Mouse (Mus musculus): ENCODE measurements around the gene 4430402I18Rik.

The 4430402I18Rik gene

GRCm38 (mm10) chr19:28968178-28968577, 578 bp upstream of the 4430402I18Rik start:
- no peak for DNase-seq (ENCODE audit: low spot score in 2 of 2)

- DNase-seq (ENCODE audit: low spot score in 2 of 2) = no peak
These were observed 3.1 kb downstream of the 4430402I18Rik start for GRCm38 (mm10) chr19:28964552-28964903.

- peak; percentile 52 to 65 for DNase-seq (ENCODE audit: low spot score in 2 of 2)
These were observed 3.6 kb downstream of the 4430402I18Rik start, which contains the start of gene Plpp6 for GRCm38 (mm10) chr19:28963842-28964551. Gene Plpp6 (plus strand): TSS chr19:28963953.

GRCm38 (mm10) chr19:28963513-28963841, 4.1 kb downstream of the 4430402I18Rik start:
- no peak for DNase-seq (ENCODE audit: low spot score in 2 of 2)

- DNase-seq (ENCODE audit: low spot score in 2 of 2) = no peak
These were observed 4.5 kb downstream of the 4430402I18Rik start for GRCm38 (mm10) chr19:28963113-28963512.

GRCm38 (mm10) chr19:28951251-28951650, 16.3 kb downstream of the 4430402I18Rik start:
- DNase-seq (ENCODE audit: low spot score in 2 of 2) = no peak

- no peak for DNase-seq (ENCODE audit: low spot score in 2 of 2)
These were observed 20.3 kb downstream of the 4430402I18Rik start for GRCm38 (mm10) chr19:28947311-28947710.

- no peak for DNase-seq (ENCODE audit: low spot score in 2 of 2)
These were observed 20.8 kb downstream of the 4430402I18Rik start for GRCm38 (mm10) chr19:28946782-28947181.

GRCm38 (mm10) chr19:28941271-28941670, 26.3 kb downstream of the 4430402I18Rik start:
- no peak for DNase-seq (ENCODE audit: low spot score in 2 of 2)

- DNase-seq (ENCODE audit: low spot score in 2 of 2) = no peak
These were observed 27.3 kb downstream of the 4430402I18Rik start for GRCm38 (mm10) chr19:28940135-28940874.

- DNase-seq (ENCODE audit: low spot score in 2 of 2) = no peak
These were observed 32.7 kb downstream of the 4430402I18Rik start for GRCm38 (mm10) chr19:28934897-28935296.

GRCm38 (mm10) chr19:28929034-28929433, 38.6 kb downstream of the 4430402I18Rik start:
- no peak for DNase-seq (ENCODE audit: low spot score in 2 of 2)

- DNase-seq (ENCODE audit: low spot score in 2 of 2) = no peak
These were observed 40.2 kb downstream of the 4430402I18Rik start for GRCm38 (mm10) chr19:28927396-28927795.

- DNase-seq (ENCODE audit: low spot score in 2 of 2) = no peak
These were observed 41.2 kb downstream of the 4430402I18Rik start for GRCm38 (mm10) chr19:28926366-28926765.

- DNase-seq (ENCODE audit: low spot score in 2 of 2) = no peak
These were observed 49.8 kb downstream of the 4430402I18Rik start for GRCm38 (mm10) chr19:28917839-28918238.

- DNase-seq (ENCODE audit: low spot score in 2 of 2) = no peak
These were observed 51.1 kb downstream of the 4430402I18Rik start for GRCm38 (mm10) chr19:28916492-28916891.

GRCm38 (mm10) chr19:28915602-28916250, 51.9 kb downstream of the 4430402I18Rik start:
- no peak for DNase-seq (ENCODE audit: low spot score in 2 of 2)

GRCm38 (mm10) chr19:28914598-28914997, 53.0 kb downstream of the 4430402I18Rik start:
- no peak for DNase-seq (ENCODE audit: low spot score in 2 of 2)

- DNase-seq (ENCODE audit: low spot score in 2 of 2) = no peak
These were observed 58.9 kb downstream of the 4430402I18Rik start for GRCm38 (mm10) chr19:28908693-28909092.

- DNase-seq (ENCODE audit: low spot score in 2 of 2) = no peak
These were observed 59.4 kb downstream of the 4430402I18Rik start for GRCm38 (mm10) chr19:28908186-28908585.

- no peak for DNase-seq (ENCODE audit: low spot score in 2 of 2)
These were observed 64.0 kb downstream of the 4430402I18Rik start for GRCm38 (mm10) chr19:28903536-28904119.

- no peak for DNase-seq (ENCODE audit: low spot score in 2 of 2)
These were observed 64.8 kb downstream of the 4430402I18Rik start for GRCm38 (mm10) chr19:28902806-28903205.
